Mouse (Mus musculus): ENCODE measurements at regions not wholly inside any gene's neighbourhood (a gene's known extent, or its start where the extent isn't known, plus 50 kb on each side); places are given as distances from the start of the nearest gene placed in this dataset.

GRCm38 (mm10) chr3:15243584-15243983 lies 88.5 kb downstream of the Gm9733 start:
- no peak for TF ChIP-seq CTCF (IDR thresholded peaks at IDR 0.05; ENCODE audit: borderline replicate concordance, extremely low read depth, insufficient read depth, insufficient read length)
- no peak for TF ChIP-seq POLR2A (IDR thresholded peaks at IDR 0.05; ENCODE audit: borderline replicate concordance, extremely low read depth, insufficient read depth, insufficient read length, poor library complexity, severe bottlenecking)
- no peak for DNase-seq (ENCODE audit: low read depth)

DNA sequence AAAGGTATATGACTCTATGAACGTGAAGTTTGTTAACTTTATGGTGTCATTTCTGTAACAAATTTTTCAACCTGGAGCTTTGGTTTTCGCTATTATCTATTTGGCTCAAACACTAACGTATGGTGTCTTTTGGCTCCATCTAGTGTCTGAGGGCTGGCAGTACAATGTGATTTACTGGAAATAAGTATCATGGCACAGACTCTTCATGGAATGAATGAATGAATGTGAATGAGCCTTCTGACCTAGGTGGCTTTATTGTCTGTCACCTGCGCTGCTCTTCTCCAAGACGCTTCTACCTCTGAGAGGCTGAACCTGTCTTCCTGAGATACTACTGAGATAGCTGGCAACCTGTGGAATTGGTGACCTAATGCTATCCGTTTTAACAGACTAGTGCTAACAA lies 87.1 kb downstream of the Gm9733 start:
- DNase-seq (ENCODE audit: low read depth), result peak; percentile 77
- TF ChIP-seq POLR2A (IDR thresholded peaks at IDR 0.05; ENCODE audit: borderline replicate concordance, extremely low read depth, insufficient read depth, insufficient read length, poor library complexity, severe bottlenecking) (no peak), CTCF (IDR thresholded peaks at IDR 0.05; ENCODE audit: borderline replicate concordance, extremely low read depth, insufficient read depth, insufficient read length) (peak; percentile 62; the same call in 1 of the 2 replicates)
